Mouse (Mus musculus) CD4-positive helper T cell, adult 2 months (primary cell): ENCODE data around the gene Zfp182.

Experiments
- DNase-seq: peaks from one replicate; pipeline ENCODE4 v3.0.0-alpha.2; 2012; ENCODE audit warnings: low read depth, missing footprints, low spot score

Gene Zfp182

DNA sequence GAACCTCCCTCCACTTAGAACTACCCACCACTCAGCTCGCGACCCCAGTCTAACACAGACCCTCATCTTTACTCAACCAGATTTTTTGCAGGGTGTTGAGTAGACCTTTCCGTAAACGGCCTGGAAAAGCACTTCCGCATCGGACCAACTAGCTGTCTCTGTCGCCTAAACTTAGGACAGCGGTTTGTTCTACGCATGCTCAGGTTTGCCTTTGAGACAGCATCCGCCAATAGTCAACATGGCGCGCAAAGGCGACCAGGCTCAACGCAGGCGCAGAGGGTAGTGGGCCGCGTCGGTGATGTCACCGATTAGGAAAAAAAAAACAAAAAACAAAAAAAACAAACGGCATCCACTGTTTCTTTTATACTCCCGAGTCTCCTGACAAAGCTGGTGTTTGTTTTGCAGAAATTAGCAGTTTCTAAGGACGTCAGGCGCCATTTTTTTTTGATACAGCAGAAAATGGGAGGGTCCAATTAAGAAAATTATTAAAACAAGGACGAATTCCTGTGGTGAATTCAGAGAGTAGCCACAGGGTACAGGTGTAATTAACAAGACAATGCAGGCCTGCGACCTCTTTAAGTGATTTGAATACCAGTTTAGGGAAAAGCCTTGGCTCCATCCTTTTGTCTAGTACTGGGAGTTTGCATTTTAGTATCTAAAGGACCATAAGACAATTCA is at the start of gene Zfp182:
TSS of gene Zfp182 (minus strand) at position 451 of the 678 bp plus-strand sequence.
- DNase-seq: peak; percentile 87

GRCm38 (mm10) chrX:21089867-21090239 is 27.7 kb upstream of the Zfp182 start:
- no peak for DNase-seq

GRCm38 (mm10) chrX:21088983-21089866 is 27.1 kb upstream of the Zfp182 start, which contains the start of gene Zfp300:
TSS of gene Zfp300 (minus strand) at chrX:21089527.
- peak; percentile 84 for DNase-seq

DNA sequence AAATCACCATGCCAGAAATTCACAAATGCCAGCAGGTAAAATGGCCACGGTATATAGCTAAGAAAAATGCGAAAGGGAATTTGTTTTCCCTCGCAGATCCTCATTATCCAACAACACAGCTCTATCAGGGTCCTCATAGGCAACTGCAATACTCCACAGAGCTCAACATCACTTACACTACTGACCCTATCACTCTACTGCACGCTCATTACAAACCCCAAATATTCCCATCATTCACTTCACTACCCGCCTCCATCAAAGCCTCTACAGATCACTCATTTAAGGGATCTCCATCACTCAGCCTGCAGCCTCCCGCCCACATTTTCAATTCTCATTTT is 26.5 kb upstream of the Zfp182 start:
- no peak for DNase-seq

DNA sequence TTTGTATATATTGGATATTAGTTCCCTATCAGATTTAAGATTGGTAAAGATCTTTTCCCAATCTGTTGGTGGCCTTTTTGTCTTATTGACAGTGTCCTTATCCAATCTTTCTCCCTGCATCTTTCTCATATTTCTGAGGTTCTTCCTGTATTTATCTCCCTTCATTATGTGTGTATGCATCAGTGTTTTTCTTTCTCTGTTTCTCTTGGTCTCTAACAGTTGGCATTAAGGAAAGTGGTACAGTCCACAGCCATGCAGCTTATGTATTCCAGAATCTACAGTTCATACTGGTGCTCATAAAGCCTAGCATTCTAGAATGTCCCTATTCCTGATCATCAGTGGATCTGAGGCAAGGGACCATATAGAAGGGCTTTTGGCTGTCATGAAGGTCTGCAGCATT is 6.0 kb upstream of the Zfp182 start, which contains the start of gene Spaca5:
TSS of gene Spaca5 (plus strand) at position 301 of the 400 bp plus-strand sequence.
- DNase-seq: no peak

- no peak for DNase-seq
Measured at GRCm38 (mm10) chrX:21062544-21062890, 401 bp upstream of the Zfp182 start.

- DNase-seq: no peak
Measured at GRCm38 (mm10) chrX:21061460-21061859, 656 bp downstream of the Zfp182 start.

GRCm38 (mm10) chrX:20980901-20981300 is 81.2 kb downstream of the Zfp182 start:
- no peak for DNase-seq
